Mouse (Mus musculus): ENCODE data around the gene Frmd4b. TPM values are rescaled to one million over a fixed set of nuclear protein-coding genes. Genes with fewer than 3 reads are reported as not detected.

Gene Frmd4b
- total RNA-seq, 2 experiments from 2014 or later = 13.7 to 20.4 TPM

GRCm38 (mm10) chr6:97581941-97582340 lies 35.4 kb downstream of the Frmd4b start:
- intact Hi-C loops (cut with DNase I) = no loop called here
- DNase-seq (ENCODE audit: low spot score in 2 of 2) = no peak

DNA sequence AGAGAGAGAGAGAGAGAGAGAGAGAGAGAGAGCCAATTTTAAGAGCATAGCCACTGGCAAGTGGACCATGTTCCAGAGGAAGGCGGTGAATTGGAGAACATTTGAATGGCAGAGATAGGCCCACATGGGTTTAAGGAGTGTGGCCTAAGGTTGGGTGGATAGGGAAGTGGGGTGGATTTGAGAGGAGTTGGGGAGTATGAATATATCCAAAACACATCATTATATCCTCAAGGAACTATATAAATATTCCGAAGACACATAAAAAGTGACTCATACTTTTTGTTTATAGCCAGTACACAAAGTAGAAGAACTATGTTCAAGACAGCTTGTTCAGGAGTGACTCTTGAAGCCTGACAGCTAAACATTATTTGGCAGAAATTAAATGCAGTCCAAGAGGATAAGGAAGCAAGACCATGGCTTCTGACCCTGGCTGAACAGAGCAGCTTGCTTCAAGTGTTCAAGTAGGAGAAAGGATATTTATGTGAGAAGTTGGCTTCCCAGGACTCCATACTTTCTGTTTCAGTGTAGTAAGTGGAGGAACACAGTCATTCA lies 36.8 kb downstream of the Frmd4b start:
- DNase-seq (ENCODE audit: low spot score in 2 of 2) = no peak
- intact Hi-C loops (cut with DNase I) = no loop called here

DNA sequence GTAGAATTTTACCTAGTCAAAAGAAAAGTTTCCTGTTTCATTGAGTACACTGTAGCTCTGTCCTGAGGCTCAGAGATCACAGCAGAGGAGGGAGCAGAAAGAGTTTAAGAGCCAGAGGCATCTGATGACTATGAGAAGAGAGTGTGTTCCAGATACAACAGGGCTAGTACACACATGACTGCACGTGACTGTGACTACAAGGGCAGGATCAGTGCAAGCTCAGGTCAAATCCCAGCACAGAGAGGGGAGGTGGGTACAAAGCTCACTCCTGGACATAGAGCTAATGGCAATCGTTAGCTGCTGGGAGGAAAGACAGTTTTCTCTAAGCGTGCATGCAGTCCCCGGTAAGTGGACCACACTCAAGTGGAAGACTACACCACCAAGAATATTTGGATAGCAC lies 37.6 kb downstream of the Frmd4b start:
- intact Hi-C loops (cut with DNase I) = no loop called here
- no peak for DNase-seq (ENCODE audit: low spot score in 2 of 2)

DNA sequence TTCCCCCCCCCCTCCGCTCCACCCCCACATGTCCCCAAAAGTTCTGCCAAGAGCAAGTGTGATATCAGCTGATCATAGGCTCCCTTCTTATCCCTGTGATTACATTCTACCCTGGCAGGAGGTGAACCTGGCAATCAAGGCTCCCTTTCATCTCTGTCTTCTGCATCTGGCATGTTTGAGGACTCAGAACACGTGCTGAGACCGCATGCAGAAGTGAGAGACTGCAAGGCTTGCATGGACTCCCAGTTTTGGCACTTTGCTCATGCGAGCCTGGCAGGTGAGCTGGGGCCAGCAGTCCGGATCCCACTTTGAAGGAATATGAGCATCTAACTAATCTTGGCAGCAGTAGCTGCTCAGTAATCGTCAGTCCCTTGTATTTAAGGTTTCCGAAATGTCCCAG lies 39.1 kb downstream of the Frmd4b start:
- no peak for DNase-seq (ENCODE audit: low spot score in 2 of 2)
- intact Hi-C loops (cut with DNase I) = no loop called here

DNA sequence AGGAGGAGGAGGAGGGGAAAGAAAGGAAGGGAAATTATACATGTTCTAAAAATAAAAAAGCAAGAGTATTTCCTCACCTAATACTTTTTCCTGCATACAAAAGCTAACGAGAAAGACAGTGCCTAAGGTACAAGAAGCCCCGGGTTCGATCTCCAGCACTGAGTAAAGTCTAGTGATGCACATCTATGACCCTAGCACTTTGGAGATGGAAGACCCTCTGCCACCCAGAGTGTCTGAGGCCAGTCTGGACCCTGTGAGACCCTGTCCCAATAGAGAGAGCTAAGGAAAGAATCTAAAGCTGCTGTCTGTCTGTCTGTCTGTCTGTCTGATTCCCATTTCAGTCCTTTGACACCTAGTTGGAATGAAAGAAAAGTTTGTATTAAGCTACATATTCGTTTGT lies 40.0 kb downstream of the Frmd4b start:
- intact Hi-C loops (cut with DNase I) = no loop called here

GRCm38 (mm10) chr6:97576565-97577346 lies 40.6 kb downstream of the Frmd4b start:
- DNase-seq (ENCODE audit: low spot score in 2 of 2) = no peak
- intact Hi-C loops (cut with DNase I) = no loop called here

More for the DNA sequence above, 40.0 kb downstream of the Frmd4b start:
- DNase-seq (ENCODE audit: low spot score in 2 of 2) = no peak

DNA sequence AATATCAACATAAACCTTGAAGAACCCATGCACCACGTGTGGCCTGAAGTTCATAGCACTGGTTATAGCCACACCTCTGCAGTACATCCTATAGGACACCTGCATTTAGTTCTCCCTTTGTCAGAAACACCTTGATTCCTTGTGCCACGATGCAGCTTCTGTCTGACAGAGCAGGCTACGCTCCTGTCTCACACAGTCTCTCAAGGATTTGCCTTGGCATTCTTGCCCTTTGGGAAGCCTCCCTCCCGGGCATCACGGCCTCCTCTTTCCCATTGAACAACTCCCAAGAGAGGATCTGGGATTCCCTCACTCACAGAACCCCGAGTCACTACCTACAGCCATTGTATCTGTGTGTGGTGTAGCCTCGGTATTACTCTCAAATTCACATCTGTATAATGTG lies 41.2 kb downstream of the Frmd4b start:
- no peak for DNase-seq (ENCODE audit: low spot score in 2 of 2)

DNA sequence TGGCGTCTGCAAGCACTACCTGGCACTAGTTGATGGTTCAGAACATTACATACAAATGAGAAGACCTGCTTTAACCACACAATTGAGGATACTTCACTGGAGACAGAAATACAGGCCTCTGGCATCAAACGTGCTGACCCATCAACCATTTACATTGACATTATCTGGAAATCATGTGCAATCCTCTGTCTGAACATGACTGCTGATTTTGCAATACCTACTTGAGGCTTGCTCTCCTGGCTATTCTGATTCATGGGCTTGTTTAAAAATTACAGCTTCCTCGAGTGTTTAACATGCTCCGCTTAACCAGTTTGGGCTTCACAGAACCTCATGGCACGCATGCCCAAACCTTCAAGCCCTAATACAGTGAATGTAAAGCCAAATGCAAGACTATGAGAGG lies 42.4 kb downstream of the Frmd4b start:
- DNase-seq (ENCODE audit: low spot score in 2 of 2) = no peak
- intact Hi-C loops (cut with DNase I) = no loop called here

More for the DNA sequence above, 41.2 kb downstream of the Frmd4b start:
- intact Hi-C loops (cut with DNase I) = no loop called here

DNA sequence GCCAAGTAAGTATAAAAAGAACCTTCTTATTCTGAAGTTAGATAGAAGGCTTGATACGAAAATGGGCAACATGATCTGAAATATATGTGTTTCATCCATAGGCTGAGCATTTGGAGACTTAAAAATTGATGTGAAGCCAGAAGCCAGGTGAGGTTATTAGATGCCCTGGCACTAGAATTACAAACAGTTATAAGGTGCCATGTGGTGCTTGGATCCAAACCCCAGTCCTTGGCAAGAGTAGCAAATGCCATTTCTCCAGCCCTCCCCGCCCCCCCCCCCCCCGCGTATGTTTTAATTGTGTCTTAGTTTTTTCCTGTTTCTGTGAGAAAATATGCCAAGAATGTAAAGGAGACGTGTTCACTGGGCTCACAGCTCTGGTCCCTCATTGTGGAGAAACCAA lies 45.1 kb downstream of the Frmd4b start:
- intact Hi-C loops (cut with DNase I) = no loop called here
- DNase-seq (ENCODE audit: low spot score in 2 of 2) = no peak

DNA sequence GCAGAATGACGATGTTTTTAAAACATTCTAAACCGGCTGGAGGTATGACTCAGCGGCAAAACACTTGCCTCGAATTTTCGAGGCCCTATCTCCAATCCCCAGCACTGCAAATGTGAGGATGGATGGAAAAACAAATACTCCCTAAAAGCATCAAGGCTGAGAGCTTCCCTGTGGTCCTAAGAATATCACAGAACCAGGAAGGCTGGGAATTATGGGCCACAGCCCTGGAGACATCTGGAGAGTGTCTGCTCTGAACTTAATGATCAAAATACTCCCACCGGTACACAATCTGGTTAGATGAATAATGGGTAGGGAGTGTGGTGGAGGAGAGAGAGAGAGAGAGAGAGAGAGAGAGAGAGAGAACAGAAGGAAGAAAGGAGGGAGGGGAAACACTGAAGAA lies 48.8 kb downstream of the Frmd4b start:
- no peak for DNase-seq (ENCODE audit: low spot score in 2 of 2)
- intact Hi-C loops (cut with DNase I) = no loop called here

- intact Hi-C loops (cut with DNase I) = no loop called here
- DNase-seq (ENCODE audit: low spot score in 2 of 2) = no peak
Measured at GRCm38 (mm10) chr6:97566746-97567145, 50.6 kb downstream of the Frmd4b start.

DNA sequence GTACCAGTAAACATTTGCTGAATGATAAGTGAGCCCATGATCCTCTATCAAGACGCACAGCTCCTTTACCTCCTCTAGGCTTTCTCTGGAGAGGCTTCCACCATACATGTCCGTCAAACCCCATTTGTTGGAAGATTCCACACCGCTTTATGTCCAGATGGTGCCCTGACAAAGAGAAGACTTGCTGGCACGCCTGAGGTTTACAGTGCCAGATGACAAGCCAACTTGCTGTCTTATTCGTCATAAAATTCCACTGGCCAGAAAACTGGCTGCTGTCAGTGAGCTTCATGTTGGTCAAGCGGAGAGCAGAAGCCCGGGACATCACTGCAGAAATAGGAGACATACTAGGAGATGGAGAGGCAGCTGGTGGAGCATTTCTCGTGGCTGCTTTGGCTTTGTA lies 60.2 kb downstream of the Frmd4b start:
- no peak for DNase-seq (ENCODE audit: low spot score in 2 of 2)

GRCm38 (mm10) chr6:97555637-97556036 lies 61.7 kb downstream of the Frmd4b start:
- intact Hi-C loops (cut with DNase I) = no loop called here
- no peak for DNase-seq (ENCODE audit: low spot score in 2 of 2)

More for the DNA sequence above, 60.2 kb downstream of the Frmd4b start:
- intact Hi-C loops (cut with DNase I) = no loop called here

GRCm38 (mm10) chr6:97553431-97553830 lies 63.9 kb downstream of the Frmd4b start:
- no peak for DNase-seq (ENCODE audit: low spot score in 2 of 2)
- intact Hi-C loops (cut with DNase I) = no loop called here

DNA sequence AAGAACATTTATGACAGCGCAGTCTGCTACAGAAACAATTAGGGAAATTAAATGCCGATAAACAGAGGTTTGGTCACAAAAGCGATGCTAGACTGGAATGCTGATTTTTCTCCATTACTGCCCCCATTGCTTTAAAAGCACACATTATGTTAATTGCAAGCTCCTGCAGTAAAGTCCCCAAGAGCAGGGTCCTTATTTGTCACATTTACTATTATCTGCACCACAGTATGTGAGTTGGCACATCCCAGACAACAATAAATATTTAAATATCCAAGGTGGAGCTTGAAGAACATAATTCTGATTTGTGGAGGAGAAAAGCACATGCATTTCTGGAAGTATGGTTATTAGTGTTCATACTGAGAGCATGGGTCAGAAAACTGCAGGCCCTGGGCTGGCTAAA lies 64.8 kb downstream of the Frmd4b start:
- DNase-seq (ENCODE audit: low spot score in 2 of 2) = no peak
- intact Hi-C loops (cut with DNase I) = no loop called here

GRCm38 (mm10) chr6:97551884-97552283 lies 65.5 kb downstream of the Frmd4b start:
- intact Hi-C loops (cut with DNase I) = no loop called here
- DNase-seq (ENCODE audit: low spot score in 2 of 2) = no peak

DNA sequence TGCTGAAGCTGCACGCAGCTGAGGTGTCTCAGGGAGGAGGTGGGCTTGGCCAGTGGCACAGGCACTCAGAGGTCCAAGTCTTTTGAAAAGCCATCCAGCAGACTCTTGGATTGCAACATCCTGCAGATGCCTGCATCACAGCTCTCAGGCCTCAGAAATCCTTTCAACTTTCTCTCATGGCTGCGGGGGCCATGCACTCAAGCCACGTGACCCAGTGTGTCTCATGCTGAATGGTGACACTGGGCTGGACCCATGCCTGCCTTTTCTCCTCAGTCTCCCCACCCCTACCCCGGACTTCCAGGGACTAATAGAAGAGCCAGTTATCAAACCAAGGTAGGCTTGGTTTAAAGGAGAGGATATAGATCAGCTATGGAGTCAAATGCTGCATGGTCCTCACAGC lies 66.2 kb downstream of the Frmd4b start:
- no peak for DNase-seq (ENCODE audit: low spot score in 2 of 2)
- intact Hi-C loops (cut with DNase I) = no loop called here

DNA sequence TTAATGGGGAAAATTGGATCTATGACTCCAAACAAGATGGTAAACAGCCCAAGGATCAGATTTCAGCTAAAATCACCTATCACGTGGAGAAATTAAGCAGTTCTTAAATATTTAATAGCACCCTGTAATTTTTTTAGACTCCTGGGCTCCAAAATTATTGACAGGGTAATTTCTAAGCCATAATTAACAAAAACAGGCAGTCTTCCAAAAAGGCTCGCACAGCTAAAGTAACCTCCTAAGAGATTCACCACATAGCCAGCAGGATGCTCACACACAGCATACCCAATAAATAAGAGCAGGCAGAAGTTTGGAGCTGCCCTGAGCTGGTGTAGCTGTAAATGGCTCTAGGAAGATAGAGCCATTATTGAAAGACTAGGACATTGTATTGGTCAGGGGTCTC lies 76.9 kb downstream of the Frmd4b start:
- intact Hi-C loops (cut with DNase I) = no loop called here
- DNase-seq (ENCODE audit: low spot score in 2 of 2) = no peak

- intact Hi-C loops (cut with DNase I) = no loop called here
Measured at GRCm38 (mm10) chr6:97535763-97536445, 81.4 kb downstream of the Frmd4b start.

GRCm38 (mm10) chr6:97531043-97531442 lies 86.3 kb downstream of the Frmd4b start:
- intact Hi-C loops (cut with DNase I) = no loop called here

More at GRCm38 (mm10) chr6:97535763-97536445, 81.4 kb downstream of the Frmd4b start:
- no peak for DNase-seq (ENCODE audit: low spot score in 2 of 2)

More at GRCm38 (mm10) chr6:97531043-97531442, 86.3 kb downstream of the Frmd4b start:
- DNase-seq (ENCODE audit: low spot score in 2 of 2) = no peak

Data from left cerebral cortex, postnatal 36 days (tissue).